Mouse (Mus musculus): ENCODE results near the gene Tnrc18. TPM values are rescaled to one million over a fixed set of nuclear protein-coding genes. Genes with fewer than 3 reads are reported as not detected.

The Tnrc18 gene
- polyA plus RNA-seq, 1 experiment from 2014 or later = 44.0 TPM

DNA sequence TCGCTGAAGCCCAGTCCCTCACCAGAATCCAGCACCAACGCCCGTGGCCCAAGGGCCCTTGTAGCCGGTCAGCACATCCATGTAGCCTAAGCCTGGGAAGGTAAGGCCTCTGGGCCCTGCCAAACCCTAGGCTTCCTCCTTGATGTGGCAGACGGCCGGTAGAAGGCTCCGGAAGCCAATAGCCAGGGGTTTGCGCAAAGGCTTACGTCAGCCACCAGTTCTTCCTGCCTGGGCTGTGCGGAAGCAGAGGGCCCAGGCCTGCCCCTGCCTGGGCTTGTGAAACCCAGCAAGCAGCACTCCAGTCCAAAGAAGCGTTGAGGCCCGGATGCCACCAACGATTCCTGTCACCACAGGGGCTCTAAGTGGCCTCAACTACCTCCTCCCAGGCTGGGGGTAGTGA lies 22.9 kb downstream of the Tnrc18 start:
- ATAC-seq (ENCODE audit: low FRiP score) (no peak), DNase-seq (ENCODE audit: low spot score) (no peak)
- Histone ChIP-seq H3K9me3 (ENCODE audit: control insufficient read depth, low read length) (no peaks in the 10 kb centered on the region), H3K4me3 (ENCODE audit: low read depth, low read length) (no peak overlapping the region), H3K27ac (ENCODE audit: low read depth, low read length) (no peak overlapping the region), H3K4me2 (replicated peaks; ENCODE audit: low read depth, low read length) (no peak overlapping the region), H3K27me3 (ENCODE audit: control insufficient read depth, insufficient read depth, low read length) (no peaks in the 10 kb centered on the region), H3K9ac (ENCODE audit: low read depth, low read length) (no peak overlapping the region), H3K4me1 (replicated peaks; ENCODE audit: control insufficient read depth, insufficient read depth, low read length) (0 out of 2 replicates have a peak, but pooled peaks cover 2% of the 10 kb centered on the region), H3K36me3 (ENCODE audit: control insufficient read depth, insufficient read depth, low read length) (0 out of 2 replicates have a peak, but pooled peaks cover 2% of the 10 kb centered on the region)
- WGBS = 88% methylated on average over 13 of the region's 13 CpGs

DNA sequence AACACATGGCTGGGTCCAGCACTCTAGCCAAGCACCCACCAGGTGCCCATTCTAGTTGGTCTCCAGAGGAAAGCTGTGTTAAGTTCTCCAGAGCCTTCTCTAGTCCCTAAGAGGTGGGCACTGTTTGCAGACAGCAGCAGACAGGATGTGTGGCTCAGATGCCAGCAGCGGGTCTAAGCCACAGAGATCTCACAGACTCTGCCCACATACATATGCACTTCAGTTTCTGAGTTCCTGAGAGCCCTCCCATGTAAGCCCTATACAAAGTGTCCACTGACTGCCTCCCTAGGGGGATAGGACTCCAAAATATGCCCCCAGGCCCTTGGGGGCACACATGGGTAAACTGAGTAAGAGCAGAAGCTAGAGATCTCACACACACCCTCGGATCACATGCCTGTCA lies 23.3 kb downstream of the Tnrc18 start:
- Histone ChIP-seq H3K4me1 (replicated peaks; ENCODE audit: control insufficient read depth, insufficient read depth, low read length) (0 out of 2 replicates have a peak, but pooled peaks cover 2% of the 10 kb centered on the region), H3K9ac (ENCODE audit: low read depth, low read length) (no peak overlapping the region), H3K9me3 (ENCODE audit: control insufficient read depth, low read length) (no peaks in the 10 kb centered on the region), H3K27ac (ENCODE audit: low read depth, low read length) (no peak overlapping the region), H3K4me2 (replicated peaks; ENCODE audit: low read depth, low read length) (no peak overlapping the region), H3K4me3 (ENCODE audit: low read depth, low read length) (no peak overlapping the region), H3K27me3 (ENCODE audit: control insufficient read depth, insufficient read depth, low read length) (no peaks in the 10 kb centered on the region), H3K36me3 (ENCODE audit: control insufficient read depth, insufficient read depth, low read length) (peaks cover 3% of the 10 kb centered on the region; the same call in 1 of the 2 replicates)
- WGBS = 91% methylated on average over 2 of the region's 2 CpGs
- DNase-seq (ENCODE audit: low spot score) (no peak), ATAC-seq (ENCODE audit: low FRiP score) (no peak)

- no peak overlapping the region for H3K9ac ChIP-seq (ENCODE audit: low read depth, low read length)
- H3K4me1 ChIP-seq (replicated peaks; ENCODE audit: control insufficient read depth, insufficient read depth, low read length) = 0 out of 2 replicates have a peak, but pooled peaks cover 2% of the 10 kb centered on the region
- DNase-seq (ENCODE audit: low spot score) (no peak), ATAC-seq (ENCODE audit: low FRiP score) (no peak)
- peaks cover 19% of the 10 kb centered on the region for H3K36me3 ChIP-seq (ENCODE audit: control insufficient read depth, insufficient read depth, low read length)
- no peak overlapping the region for H3K4me2 ChIP-seq (replicated peaks; ENCODE audit: low read depth, low read length)
- 89% methylated on average over 4 of the region's 4 CpGs for WGBS
- no peak overlapping the region for H3K4me3 ChIP-seq (ENCODE audit: low read depth, low read length)
- H3K27ac ChIP-seq (ENCODE audit: low read depth, low read length) = no peak overlapping the region
- no peaks in the 10 kb centered on the region for H3K9me3 ChIP-seq (ENCODE audit: control insufficient read depth, low read length)
- H3K27me3 ChIP-seq (ENCODE audit: control insufficient read depth, insufficient read depth, low read length) = no peaks in the 10 kb centered on the region
Observed at GRCm38 (mm10) chr5:142792594-142792993, 24.9 kb downstream of the Tnrc18 start.

GRCm38 (mm10) chr5:142788279-142788678 lies 29.2 kb downstream of the Tnrc18 start:
- 96% methylated on average over 23 of the region's 23 CpGs for WGBS
- no peaks in the 10 kb centered on the region for H3K27me3 ChIP-seq (ENCODE audit: control insufficient read depth, insufficient read depth, low read length)
- H3K36me3 ChIP-seq (ENCODE audit: control insufficient read depth, insufficient read depth, low read length) = peaks cover 26% of the 10 kb centered on the region

DNA sequence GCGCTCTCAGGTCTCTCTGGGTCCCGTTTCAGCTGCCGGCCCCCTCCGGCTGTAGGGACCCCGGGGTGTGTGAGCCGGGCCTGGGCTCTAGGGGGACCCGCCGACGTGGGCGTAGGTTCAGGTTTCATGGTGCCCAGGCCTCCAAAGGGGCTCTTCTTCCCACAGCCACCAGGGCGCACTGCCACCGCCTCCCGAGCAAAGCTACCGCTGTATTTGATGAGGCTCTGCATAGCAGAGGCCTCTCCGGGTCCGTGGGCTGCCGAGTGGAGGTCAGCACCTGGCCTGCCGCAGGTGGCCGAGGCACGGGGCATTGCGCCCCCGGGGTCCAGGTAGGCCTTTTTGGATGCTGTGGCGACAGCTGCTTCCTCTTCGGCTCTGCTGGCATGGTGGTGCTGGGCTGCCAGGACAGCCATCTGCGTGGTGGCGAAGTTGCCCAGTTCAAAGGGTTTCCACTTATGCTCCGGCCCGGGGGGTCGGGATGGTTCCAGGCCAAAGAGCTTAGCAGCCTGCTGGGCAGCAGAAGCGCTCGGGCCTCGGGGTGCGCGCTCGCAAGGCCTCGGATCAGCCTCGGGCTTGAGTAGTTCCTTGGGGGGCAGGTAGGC lies 30.1 kb downstream of the Tnrc18 start:
- Histone ChIP-seq H3K9ac (ENCODE audit: low read depth, low read length) (no peak overlapping the region), H3K27me3 (ENCODE audit: control insufficient read depth, insufficient read depth, low read length) (no peaks in the 10 kb centered on the region), H3K4me3 (ENCODE audit: low read depth, low read length) (no peak overlapping the region), H3K36me3 (ENCODE audit: control insufficient read depth, insufficient read depth, low read length) (peaks cover 26% of the 10 kb centered on the region), H3K9me3 (ENCODE audit: control insufficient read depth, low read length) (no peaks in the 10 kb centered on the region), H3K4me2 (replicated peaks; ENCODE audit: low read depth, low read length) (no peak overlapping the region), H3K4me1 (replicated peaks; ENCODE audit: control insufficient read depth, insufficient read depth, low read length) (0 out of 2 replicates have a peak, but pooled peaks cover 2% of the 10 kb centered on the region), H3K27ac (ENCODE audit: low read depth, low read length) (no peak overlapping the region)
- ATAC-seq (ENCODE audit: low FRiP score) = no peak
- WGBS = 87% methylated on average over 33 of the region's 37 CpGs
- DNase-seq (ENCODE audit: low spot score) = no peak

More at GRCm38 (mm10) chr5:142788279-142788678, 29.2 kb downstream of the Tnrc18 start:
- Histone ChIP-seq H3K4me3 (ENCODE audit: low read depth, low read length) (no peak overlapping the region), H3K4me1 (replicated peaks; ENCODE audit: control insufficient read depth, insufficient read depth, low read length) (0 out of 2 replicates have a peak, but pooled peaks cover 2% of the 10 kb centered on the region), H3K9me3 (ENCODE audit: control insufficient read depth, low read length) (no peaks in the 10 kb centered on the region), H3K9ac (ENCODE audit: low read depth, low read length) (no peak overlapping the region), H3K27ac (ENCODE audit: low read depth, low read length) (no peak overlapping the region), H3K4me2 (replicated peaks; ENCODE audit: low read depth, low read length) (no peak overlapping the region)
- ATAC-seq (ENCODE audit: low FRiP score) (no peak), DNase-seq (ENCODE audit: low spot score) (no peak)

DNA sequence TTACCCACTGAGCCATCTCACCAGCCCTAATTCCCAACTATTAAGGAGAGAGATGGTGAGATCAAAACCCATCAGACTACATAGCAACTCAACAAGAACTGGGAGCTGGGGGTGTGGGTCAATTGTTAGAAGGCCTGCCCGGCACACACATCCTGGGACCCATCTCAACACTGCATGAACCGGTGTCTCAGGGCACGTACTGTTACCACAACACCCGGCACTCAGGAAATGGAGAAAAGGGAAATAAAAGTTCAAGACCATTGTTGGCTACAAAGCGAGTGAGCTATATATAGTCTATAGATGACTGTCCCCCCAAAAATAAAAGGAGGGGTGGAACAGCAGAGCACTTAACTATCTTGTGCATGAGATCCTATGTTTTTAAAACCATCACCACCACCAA lies 30.8 kb downstream of the Tnrc18 start:
- WGBS = 94% methylated on average over 5 of the region's 5 CpGs
- Histone ChIP-seq H3K4me1 (replicated peaks; ENCODE audit: control insufficient read depth, insufficient read depth, low read length) (0 out of 2 replicates have a peak, but pooled peaks cover 2% of the 10 kb centered on the region), H3K9me3 (ENCODE audit: control insufficient read depth, low read length) (no peaks in the 10 kb centered on the region), H3K27ac (ENCODE audit: low read depth, low read length) (no peak overlapping the region), H3K4me2 (replicated peaks; ENCODE audit: low read depth, low read length) (no peak overlapping the region), H3K4me3 (ENCODE audit: low read depth, low read length) (no peak overlapping the region), H3K36me3 (ENCODE audit: control insufficient read depth, insufficient read depth, low read length) (peaks cover 26% of the 10 kb centered on the region), H3K27me3 (ENCODE audit: control insufficient read depth, insufficient read depth, low read length) (no peaks in the 10 kb centered on the region), H3K9ac (ENCODE audit: low read depth, low read length) (no peak overlapping the region)
- no peak for ATAC-seq (ENCODE audit: low FRiP score)
- no peak for DNase-seq (ENCODE audit: low spot score)

- WGBS = 91% methylated on average over 3 of the region's 3 CpGs
- Histone ChIP-seq H3K4me2 (replicated peaks; ENCODE audit: low read depth, low read length) (no peak overlapping the region), H3K27me3 (ENCODE audit: control insufficient read depth, insufficient read depth, low read length) (no peaks in the 10 kb centered on the region), H3K27ac (ENCODE audit: low read depth, low read length) (no peak overlapping the region), H3K4me3 (ENCODE audit: low read depth, low read length) (no peak overlapping the region), H3K4me1 (replicated peaks; ENCODE audit: control insufficient read depth, insufficient read depth, low read length) (0 out of 2 replicates have a peak, but pooled peaks cover 2% of the 10 kb centered on the region), H3K9me3 (ENCODE audit: control insufficient read depth, low read length) (no peaks in the 10 kb centered on the region), H3K9ac (ENCODE audit: low read depth, low read length) (no peak overlapping the region), H3K36me3 (ENCODE audit: control insufficient read depth, insufficient read depth, low read length) (peaks cover 26% of the 10 kb centered on the region)
- ATAC-seq (ENCODE audit: low FRiP score) (no peak), DNase-seq (ENCODE audit: low spot score) (no peak)
Observed at GRCm38 (mm10) chr5:142786215-142786614, 31.2 kb downstream of the Tnrc18 start.

- Histone ChIP-seq H3K4me1 (replicated peaks; ENCODE audit: control insufficient read depth, insufficient read depth, low read length) (0 out of 2 replicates have a peak, but pooled peaks cover 2% of the 10 kb centered on the region), H3K27ac (ENCODE audit: low read depth, low read length) (no peak overlapping the region), H3K9ac (ENCODE audit: low read depth, low read length) (no peak overlapping the region), H3K4me2 (replicated peaks; ENCODE audit: low read depth, low read length) (no peak overlapping the region), H3K4me3 (ENCODE audit: low read depth, low read length) (no peak overlapping the region), H3K9me3 (ENCODE audit: control insufficient read depth, low read length) (no peaks in the 10 kb centered on the region), H3K27me3 (ENCODE audit: control insufficient read depth, insufficient read depth, low read length) (no peaks in the 10 kb centered on the region), H3K36me3 (ENCODE audit: control insufficient read depth, insufficient read depth, low read length) (peaks cover 13% of the 10 kb centered on the region)
- DNase-seq (ENCODE audit: low spot score) (no peak), ATAC-seq (ENCODE audit: low FRiP score) (no peak)
- 76% methylated on average over 7 of the region's 7 CpGs for WGBS
Observed at GRCm38 (mm10) chr5:142783142-142783540, 34.3 kb downstream of the Tnrc18 start.
